Mouse (Mus musculus): Measurements from ENCODE around the gene Eif4e1b. TPM values are rescaled to one million over a fixed set of nuclear protein-coding genes. Genes with fewer than 3 reads are reported as not detected.
"Not testable (repeated sequence)": the region's sequence is repeated elsewhere in the genome, so short reads cannot be mapped to it uniquely, and the experiment has no call there.

The Eif4e1b gene
- polyA plus RNA-seq, 1 experiment from 2014 or later = not detected

- H3K27ac ChIP-seq (ENCODE audit: low read depth, low read length) = no peak within 1 kb of the TSS
- H3K4me3 ChIP-seq (ENCODE audit: low read depth, low read length) = peak within 1 kb of the TSS; percentile 40
- peaks cover 43% of the 10 kb centered on the region for H3K27me3 ChIP-seq (ENCODE audit: control insufficient read depth, insufficient read depth, low read length)
- H3K9ac ChIP-seq (ENCODE audit: low read length) = peak within 1 kb of the TSS; percentile 42
- H3K4me1 ChIP-seq (ENCODE audit: control insufficient read depth, insufficient read depth, low read length) = peaks cover 5% of the 10 kb centered on the region; the same call in 1 of the 2 replicates
- H3K9me3 ChIP-seq (ENCODE audit: control insufficient read depth, low read length) = no peaks in the 10 kb centered on the region
- peak within 1 kb of the TSS; percentile 78 for H3K4me2 ChIP-seq (ENCODE audit: low read depth)
- DNase-seq (ENCODE audit: low spot score) (peak; percentile 84), ATAC-seq (ENCODE audit: insufficient read depth, low FRiP score, low TSS enrichment) (peak; percentile 74)
- no peaks in the 10 kb centered on the region for H3K36me3 ChIP-seq (ENCODE audit: control insufficient read depth, insufficient read depth, low read length)
- WGBS = 1% methylated on average over 34 of the region's 35 CpGs
Observed at GRCm38 (mm10) chr13:54766192-54766768, 17.5 kb upstream of the Eif4e1b start, which contains the start of gene Sncb. Gene Sncb (minus strand): TSS chr13:54766595.

- H3K9ac ChIP-seq (ENCODE audit: low read length) = no peak overlapping the region
- peaks cover 43% of the 10 kb centered on the region for H3K27me3 ChIP-seq (ENCODE audit: control insufficient read depth, insufficient read depth, low read length)
- no peaks in the 10 kb centered on the region for H3K36me3 ChIP-seq (ENCODE audit: control insufficient read depth, insufficient read depth, low read length)
- H3K9me3 ChIP-seq (ENCODE audit: control insufficient read depth, low read length) = no peaks in the 10 kb centered on the region
- no peak overlapping the region for H3K4me3 ChIP-seq (ENCODE audit: low read depth, low read length)
- H3K4me2 ChIP-seq (ENCODE audit: low read depth) = no peak overlapping the region
- DNase-seq (ENCODE audit: low spot score) = no peak
- 67% methylated on average over 4 of the region's 4 CpGs for WGBS
- H3K27ac ChIP-seq (ENCODE audit: low read depth, low read length) = no peak overlapping the region
- peaks cover 5% of the 10 kb centered on the region; the same call in 1 of the 2 replicates for H3K4me1 ChIP-seq (ENCODE audit: control insufficient read depth, insufficient read depth, low read length)
- ATAC-seq (ENCODE audit: insufficient read depth, low FRiP score, low TSS enrichment) = no peak
Observed at GRCm38 (mm10) chr13:54767012-54767411, 16.8 kb upstream of the Eif4e1b start.

- Histone ChIP-seq H3K36me3 (ENCODE audit: control insufficient read depth, insufficient read depth, low read length) (no peaks in the 10 kb centered on the region), H3K27me3 (ENCODE audit: control insufficient read depth, insufficient read depth, low read length) (no peaks in the 10 kb centered on the region), H3K4me2 (ENCODE audit: low read depth) (no peak overlapping the region), H3K9ac (ENCODE audit: low read length) (no peak overlapping the region), H3K27ac (ENCODE audit: low read depth, low read length) (no peak overlapping the region), H3K9me3 (ENCODE audit: control insufficient read depth, low read length) (no peaks in the 10 kb centered on the region), H3K4me3 (ENCODE audit: low read depth, low read length) (no peak overlapping the region), H3K4me1 (ENCODE audit: control insufficient read depth, insufficient read depth, low read length) (no peaks in the 10 kb centered on the region)
- ATAC-seq (ENCODE audit: insufficient read depth, low FRiP score, low TSS enrichment) (no peak), DNase-seq (ENCODE audit: low spot score) (no peak)
- 85% methylated on average over 3 of the region's 3 CpGs for WGBS
Observed at GRCm38 (mm10) chr13:54780592-54780991, 3.2 kb upstream of the Eif4e1b start.

GRCm38 (mm10) chr13:54781086-54781485 lies 2.7 kb upstream of the Eif4e1b start:
- Histone ChIP-seq H3K4me2 (ENCODE audit: low read depth) (no peak overlapping the region), H3K9me3 (ENCODE audit: control insufficient read depth, low read length) (no peaks in the 10 kb centered on the region), H3K9ac (ENCODE audit: low read length) (no peak overlapping the region), H3K4me1 (ENCODE audit: control insufficient read depth, insufficient read depth, low read length) (no peaks in the 10 kb centered on the region), H3K36me3 (ENCODE audit: control insufficient read depth, insufficient read depth, low read length) (no peaks in the 10 kb centered on the region), H3K4me3 (ENCODE audit: low read depth, low read length) (no peak overlapping the region), H3K27ac (ENCODE audit: low read depth, low read length) (no peak overlapping the region), H3K27me3 (ENCODE audit: control insufficient read depth, insufficient read depth, low read length) (no peaks in the 10 kb centered on the region)
- 84% methylated on average over 3 of the region's 3 CpGs for WGBS
- ATAC-seq (ENCODE audit: insufficient read depth, low FRiP score, low TSS enrichment) = no peak
- DNase-seq (ENCODE audit: low spot score) = no peak

GRCm38 (mm10) chr13:54783235-54783634 lies 563 bp upstream of the Eif4e1b start:
- no peak for DNase-seq (ENCODE audit: low spot score)
- 37% methylated on average over 2 of the region's 2 CpGs for WGBS
- no peaks in the 10 kb centered on the region for H3K9me3 ChIP-seq (ENCODE audit: control insufficient read depth, low read length)

GRCm38 (mm10) chr13:54787591-54787990 lies 3.8 kb downstream of the Eif4e1b start:
- DNase-seq (ENCODE audit: low spot score); H3K4me3 ChIP-seq (ENCODE audit: low read depth, low read length); H3K36me3 ChIP-seq (ENCODE audit: control insufficient read depth, insufficient read depth, low read length); H3K4me2 ChIP-seq (ENCODE audit: low read depth); ATAC-seq (ENCODE audit: insufficient read depth, low FRiP score, low TSS enrichment); H3K4me1 ChIP-seq (ENCODE audit: control insufficient read depth, insufficient read depth, low read length); H3K9ac ChIP-seq (ENCODE audit: low read length); H3K27ac ChIP-seq (ENCODE audit: low read depth, low read length); H3K9me3 ChIP-seq (ENCODE audit: control insufficient read depth, low read length): not testable (repeated sequence)
- H3K27me3 ChIP-seq (ENCODE audit: control insufficient read depth, insufficient read depth, low read length) = peaks cover 12% of the 10 kb centered on the region; the same call in 1 of the 2 replicates
- WGBS = 95% methylated on average over 2 of the region's 2 CpGs

More at GRCm38 (mm10) chr13:54783235-54783634, 563 bp upstream of the Eif4e1b start:
- Histone ChIP-seq H3K27me3 (ENCODE audit: control insufficient read depth, insufficient read depth, low read length) (no peaks in the 10 kb centered on the region), H3K4me1 (ENCODE audit: control insufficient read depth, insufficient read depth, low read length) (no peaks in the 10 kb centered on the region), H3K27ac (ENCODE audit: low read depth, low read length) (no peak overlapping the region), H3K9ac (ENCODE audit: low read length) (no peak overlapping the region), H3K4me3 (ENCODE audit: low read depth, low read length) (no peak overlapping the region), H3K36me3 (ENCODE audit: control insufficient read depth, insufficient read depth, low read length) (no peaks in the 10 kb centered on the region), H3K4me2 (ENCODE audit: low read depth) (no peak overlapping the region)
- no peak for ATAC-seq (ENCODE audit: insufficient read depth, low FRiP score, low TSS enrichment)

GRCm38 (mm10) chr13:54788740-54789560 lies 5.2 kb downstream of the Eif4e1b start, which contains the start of gene Tspan17:
Gene Tspan17 (plus strand): TSS chr13:54789377.
- Histone ChIP-seq H3K27ac (ENCODE audit: low read depth, low read length) (peak within 1 kb of the TSS; percentile 24; the same call in 1 of the 2 replicates), H3K4me3 (ENCODE audit: low read depth, low read length) (peak within 1 kb of the TSS; percentile 49), H3K36me3 (ENCODE audit: control insufficient read depth, insufficient read depth, low read length) (no peaks in the 10 kb centered on the region), H3K27me3 (ENCODE audit: control insufficient read depth, insufficient read depth, low read length) (peaks cover 12% of the 10 kb centered on the region; the same call in 1 of the 2 replicates), H3K4me1 (ENCODE audit: control insufficient read depth, insufficient read depth, low read length) (peaks cover 9% of the 10 kb centered on the region), H3K9me3 (ENCODE audit: control insufficient read depth, low read length) (no peaks in the 10 kb centered on the region), H3K9ac (ENCODE audit: low read length) (peak within 1 kb of the TSS; percentile 44), H3K4me2 (ENCODE audit: low read depth) (peak within 1 kb of the TSS; percentile 69)
- peak; percentile 87 for ATAC-seq (ENCODE audit: insufficient read depth, low FRiP score, low TSS enrichment)
- peak; percentile 99 for DNase-seq (ENCODE audit: low spot score)
- 2% methylated on average over 48 of the region's 49 CpGs for WGBS

GRCm38 (mm10) chr13:54789561-54790397 lies 6.0 kb downstream of the Eif4e1b start:
- Histone ChIP-seq H3K36me3 (ENCODE audit: control insufficient read depth, insufficient read depth, low read length) (no peaks in the 10 kb centered on the region), H3K27ac (ENCODE audit: low read depth, low read length) (peak overlapping the region; percentile 24; the same call in 1 of the 2 replicates), H3K4me3 (ENCODE audit: low read depth, low read length) (peak overlapping the region; percentile 49), H3K4me2 (ENCODE audit: low read depth) (peak overlapping the region; percentile 69), H3K9ac (ENCODE audit: low read length) (peak overlapping the region; percentile 44), H3K27me3 (ENCODE audit: control insufficient read depth, insufficient read depth, low read length) (peaks cover 12% of the 10 kb centered on the region; the same call in 1 of the 2 replicates), H3K4me1 (ENCODE audit: control insufficient read depth, insufficient read depth, low read length) (peaks cover 9% of the 10 kb centered on the region), H3K9me3 (ENCODE audit: control insufficient read depth, low read length) (no peaks in the 10 kb centered on the region)
- WGBS = under 1% methylated on average over 38 of the region's 38 CpGs
- ATAC-seq (ENCODE audit: insufficient read depth, low FRiP score, low TSS enrichment) (peak; percentile 42), DNase-seq (ENCODE audit: low spot score) (peak; percentile 54)
